Mouse (Mus musculus) frontal cortex, postnatal 36 days (tissue): ENCODE measurements at regions not wholly inside any gene's neighbourhood (a gene's known extent, or its start where the extent isn't known, plus 50 kb on each side); places are given as distances from the start of the nearest gene placed in this dataset.

ENCODE experiments used
- DNase-seq, 2 experiments: peaks; one replicate each; pipeline ENCODE4 v3.0.0; 2022; ENCODE audit warnings: low spot score in 2 of 2

DNA sequence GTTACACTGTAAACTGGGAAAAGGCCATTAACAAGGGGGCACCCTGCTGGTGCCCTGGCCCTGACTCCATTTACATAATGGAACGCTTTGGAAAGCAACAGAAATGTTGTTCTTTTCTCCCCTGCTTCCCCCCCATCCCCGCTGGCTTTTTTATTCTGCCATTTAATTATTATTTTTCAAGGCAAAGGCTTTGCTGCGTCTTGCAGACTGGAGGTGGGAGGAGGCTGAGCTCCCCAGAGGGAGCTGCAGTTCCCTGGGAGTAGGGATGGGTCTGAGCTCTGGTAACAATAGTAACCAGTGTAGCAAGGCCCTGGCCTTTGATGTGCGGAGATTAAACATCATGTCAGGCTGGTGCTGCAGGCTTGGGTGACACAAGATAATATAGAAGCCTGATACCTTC, 168.6 kb downstream of the Gadd45g start:
- no peak for DNase-seq

DNA sequence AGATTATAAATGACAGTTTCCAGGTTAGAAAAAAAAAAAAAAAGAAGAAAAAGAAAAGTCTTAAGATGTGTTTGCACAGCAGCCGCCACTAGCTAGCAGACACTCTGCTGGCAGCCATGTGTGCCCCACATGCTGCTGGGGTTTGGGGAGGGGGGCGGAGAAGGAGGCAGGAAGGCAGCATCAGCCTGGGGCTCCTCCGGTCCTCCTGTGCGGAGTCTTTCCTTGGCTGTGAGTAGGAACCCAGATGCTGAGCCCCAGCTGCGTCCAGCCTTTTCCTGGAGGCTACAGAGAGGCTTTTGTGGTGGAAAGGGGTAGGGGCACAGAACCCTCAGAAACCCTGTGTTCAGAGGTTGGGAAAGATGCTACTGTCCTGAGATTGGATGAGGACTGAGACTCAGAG, 169.0 kb downstream of the Gadd45g start:
- DNase-seq = no peak

DNA sequence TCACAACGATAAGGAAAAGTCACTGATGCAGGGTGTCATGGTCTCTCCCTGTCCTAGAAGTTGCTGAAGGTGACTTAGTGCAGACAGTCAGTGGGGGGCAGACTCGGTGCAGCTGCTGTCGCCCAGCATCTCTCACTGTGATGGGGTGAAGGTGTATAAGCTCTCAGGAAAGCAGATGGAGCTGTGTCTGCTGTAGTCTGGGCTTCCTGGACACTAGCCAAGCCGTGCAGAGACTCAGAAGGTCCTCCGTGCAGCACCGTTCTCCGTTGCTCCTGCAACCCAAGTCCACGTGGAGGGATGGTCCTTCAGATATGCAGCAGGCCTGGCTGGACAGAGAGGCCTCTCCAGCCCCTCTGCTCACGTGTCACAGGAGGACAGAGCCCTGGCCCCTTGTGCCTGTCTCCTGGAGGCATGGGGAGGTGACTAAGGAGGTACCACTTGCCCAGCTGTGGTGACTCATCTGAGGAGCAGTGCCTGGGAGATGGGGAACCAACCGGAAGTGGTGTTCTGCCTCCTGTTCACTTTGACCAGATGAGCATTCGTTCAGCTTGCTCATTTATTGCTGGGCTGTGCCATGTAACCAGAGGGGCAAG, 171.2 kb downstream of the Gadd45g start:
- DNase-seq = no peak

DNA sequence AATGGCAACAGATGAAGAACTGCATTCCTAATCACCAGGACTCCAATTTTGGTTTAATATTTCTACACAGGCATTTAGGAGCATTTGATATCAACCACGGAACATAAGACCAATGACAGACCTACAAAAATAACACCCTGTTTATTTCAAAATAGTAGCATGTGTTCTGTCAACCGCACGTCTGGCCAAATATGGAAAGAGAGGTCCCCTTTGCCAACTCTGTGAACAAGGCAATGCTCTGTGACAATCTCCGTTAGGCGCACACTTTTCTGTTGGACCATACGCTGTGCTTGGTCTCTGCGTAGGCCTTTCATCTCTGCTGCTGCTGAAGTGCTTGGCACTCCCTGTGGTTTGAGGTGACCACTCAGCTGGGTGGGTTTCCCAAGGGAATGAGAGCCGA, 173.2 kb downstream of the Gadd45g start:
- no peak for DNase-seq

DNA sequence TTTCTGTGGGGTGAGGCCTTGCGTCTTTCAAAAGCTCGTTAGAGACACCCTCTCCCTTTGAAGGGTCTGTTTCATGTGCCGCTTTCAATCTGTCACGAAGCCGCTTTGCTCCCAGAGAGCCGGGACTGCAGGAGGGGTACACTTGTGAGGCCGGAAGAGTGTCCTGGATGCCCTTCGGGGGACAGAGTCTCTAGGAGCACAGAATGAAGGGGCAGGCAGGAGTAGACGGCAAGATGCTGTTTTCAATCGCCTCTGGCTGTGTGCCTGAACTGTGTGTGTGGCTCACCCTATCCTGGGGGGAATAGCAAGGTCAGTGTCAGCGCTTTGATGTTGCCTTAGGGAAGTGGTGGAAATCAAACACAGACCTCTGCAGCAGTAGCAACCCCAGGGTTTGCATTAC, 174.7 kb downstream of the Gadd45g start:
- DNase-seq = no peak

DNA sequence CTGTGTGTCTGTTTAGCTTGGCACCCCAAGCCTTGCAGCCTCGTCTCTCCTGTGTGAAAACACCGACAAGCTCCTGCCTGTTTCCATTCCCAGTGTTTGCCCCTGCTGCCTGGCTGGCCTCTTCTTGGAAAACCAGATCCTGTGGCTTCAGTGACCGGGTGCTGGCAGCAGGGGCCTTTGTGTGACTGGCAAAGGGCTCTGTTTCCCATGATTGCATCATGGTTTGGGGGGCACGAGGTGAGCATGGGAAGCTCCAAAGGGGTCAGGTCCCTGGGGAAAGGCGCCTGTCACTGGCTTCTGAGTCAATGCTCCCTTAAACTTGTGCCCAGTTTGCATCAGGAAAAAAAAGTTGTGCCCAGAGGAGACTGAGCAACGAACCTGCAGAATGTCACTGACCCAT, 175.3 kb downstream of the Gadd45g start:
- no peak for DNase-seq

DNA sequence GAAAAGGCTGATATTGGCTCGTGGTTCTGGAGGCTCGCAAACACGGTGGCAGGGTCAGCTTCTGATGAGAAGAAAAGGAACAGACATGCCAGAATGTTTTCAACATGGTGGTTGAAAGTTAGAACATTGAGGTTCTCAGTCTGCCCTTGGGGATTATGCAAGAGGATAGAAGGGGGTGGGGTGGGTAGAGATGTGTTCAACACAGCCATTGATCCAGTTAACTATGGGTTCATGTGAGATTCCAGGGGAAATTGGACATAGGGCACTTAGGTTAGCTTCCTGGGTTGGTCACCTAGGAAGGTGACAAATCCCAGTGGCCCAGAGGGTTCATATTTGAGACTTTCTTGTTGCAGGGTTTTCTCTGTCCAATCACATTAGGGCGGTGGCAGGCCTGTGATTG, 176.1 kb downstream of the Gadd45g start:
- DNase-seq = no peak

DNA sequence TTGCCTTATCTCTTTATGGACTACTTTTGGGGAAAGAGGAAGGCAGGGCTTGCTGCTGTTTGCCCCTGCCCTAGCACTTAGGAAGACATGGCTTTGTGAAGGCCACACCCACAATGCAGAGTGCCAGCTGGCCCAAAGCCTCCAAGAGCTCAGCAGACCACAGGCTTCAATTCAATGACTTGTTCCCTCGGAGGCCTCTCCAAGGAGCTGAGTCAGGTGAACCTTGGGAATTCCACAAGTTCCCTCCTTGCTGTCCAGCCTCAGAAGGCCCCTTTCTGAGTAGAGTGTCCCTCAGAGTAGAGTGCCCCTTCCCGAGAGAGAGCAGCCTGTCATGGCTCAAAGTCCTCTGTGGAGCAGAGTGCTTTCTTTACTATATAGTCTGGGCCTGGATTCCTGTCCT, 177.9 kb downstream of the Gadd45g start:
- DNase-seq = no peak

DNA sequence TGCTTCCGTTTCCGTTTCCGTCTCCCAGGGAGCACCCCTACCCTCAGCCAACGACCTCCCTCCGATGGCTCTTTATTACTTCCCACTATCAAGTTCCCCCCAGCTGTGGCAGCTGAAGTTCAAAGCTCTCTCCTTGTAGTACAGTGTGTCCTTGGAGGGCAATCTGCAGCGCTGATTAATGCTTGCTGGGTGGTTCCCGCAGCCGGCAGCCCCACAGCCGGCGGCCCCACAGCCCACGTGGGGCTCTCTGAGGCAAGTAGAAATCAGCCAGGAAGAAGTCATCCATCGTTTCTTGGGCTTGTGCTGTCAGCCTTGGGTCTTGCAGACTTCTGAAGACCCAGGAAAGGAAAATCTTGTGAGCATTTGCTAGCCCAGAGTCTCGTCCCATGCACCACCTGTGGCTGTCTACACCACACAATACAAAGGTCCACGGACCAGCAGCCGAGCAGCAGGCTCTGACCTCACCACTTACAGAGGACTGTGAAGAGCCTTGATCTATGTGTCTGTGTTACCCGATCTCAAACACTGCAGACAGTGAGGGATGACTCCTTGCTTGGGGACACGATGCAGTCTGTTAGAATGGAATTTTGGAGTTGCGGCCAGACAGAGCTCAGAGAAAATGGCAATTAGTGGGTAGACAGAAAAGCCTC, 178.5 kb downstream of the Gadd45g start:
- no peak for DNase-seq

DNA sequence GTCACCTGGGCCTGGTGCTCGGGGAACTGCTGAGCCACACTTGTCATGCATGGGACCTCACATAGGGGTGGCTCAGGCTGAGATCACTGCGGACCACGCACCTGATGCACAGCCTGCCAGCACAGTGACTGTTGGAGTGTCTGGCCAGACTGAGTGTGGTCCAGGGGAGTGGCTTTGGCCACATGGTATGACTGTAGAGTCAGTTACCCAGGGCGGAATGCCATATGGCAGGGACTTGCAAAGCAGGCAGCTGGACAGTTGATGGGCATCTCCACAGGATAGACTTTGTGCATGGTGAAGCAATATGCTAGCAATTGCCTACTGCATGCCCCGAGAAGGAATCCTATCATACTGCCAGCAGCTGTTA, 179.0 kb downstream of the Gadd45g start:
- no peak for DNase-seq

DNA sequence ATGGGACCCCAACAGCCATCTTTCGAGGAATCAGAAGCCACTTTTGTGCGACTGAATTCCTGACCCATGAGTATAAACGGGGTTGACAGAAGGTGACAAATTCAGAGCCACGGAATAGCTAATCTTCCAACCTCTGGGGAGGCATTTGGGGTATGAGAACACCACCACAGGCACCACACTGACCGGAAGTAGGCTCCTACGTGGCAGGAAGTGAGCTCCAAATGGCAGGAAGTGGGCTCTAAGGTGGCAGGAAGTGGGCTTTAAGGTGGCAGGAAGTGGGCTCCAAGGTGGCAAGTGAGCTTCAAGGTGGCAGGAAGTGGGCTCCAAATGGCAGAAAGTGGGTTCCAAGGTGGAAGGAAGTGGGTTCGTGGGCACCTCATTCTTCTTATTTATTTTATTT, 179.8 kb downstream of the Gadd45g start:
- no peak for DNase-seq

DNA sequence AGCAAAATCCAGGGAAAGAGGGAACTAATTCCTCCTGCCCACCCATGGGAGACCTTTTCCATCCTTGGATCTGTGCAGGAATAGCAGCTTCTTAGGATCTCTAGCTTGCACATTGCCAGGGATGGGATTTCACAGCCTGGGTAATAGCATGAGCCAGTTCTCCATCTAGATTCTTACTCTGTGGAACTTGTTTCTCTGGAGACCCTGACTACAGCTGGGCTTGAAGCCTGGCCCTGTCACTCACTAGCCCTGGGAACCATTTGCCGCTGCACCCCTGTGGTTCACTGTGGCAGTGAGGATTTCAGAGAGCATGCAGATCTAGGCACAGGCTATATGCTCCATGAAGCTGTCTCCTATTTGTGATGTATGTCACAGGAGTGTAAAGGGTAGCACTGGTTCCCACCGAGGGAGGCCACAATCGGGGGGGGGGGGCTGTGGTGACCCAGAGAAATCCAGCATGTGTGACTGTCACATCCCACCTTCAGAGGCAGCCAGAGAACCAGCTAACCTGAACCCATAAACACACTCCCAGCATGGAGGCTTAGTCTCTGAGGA, 183.5 kb downstream of the Gadd45g start:
- DNase-seq = no peak

DNA sequence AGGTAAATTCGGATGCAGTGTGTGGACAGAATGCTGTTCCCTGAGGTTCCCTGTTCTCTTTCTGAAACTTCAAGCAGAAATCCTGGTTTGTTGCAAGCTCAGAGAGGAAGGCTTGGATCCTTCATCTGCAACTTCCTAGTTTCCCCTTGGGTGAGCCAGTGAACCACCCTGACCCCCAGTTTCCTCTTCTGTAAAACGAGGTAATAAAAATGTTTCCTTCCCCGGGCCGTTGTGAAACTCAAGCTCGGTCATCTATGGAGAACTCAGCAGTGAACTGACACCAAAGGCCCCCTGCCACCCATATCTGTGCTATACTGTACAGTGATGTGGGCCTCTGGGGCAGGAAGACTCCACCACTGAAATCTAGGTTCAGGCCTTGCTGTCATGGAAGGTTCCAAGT, 185.0 kb downstream of the Gadd45g start:
- DNase-seq = no peak

DNA sequence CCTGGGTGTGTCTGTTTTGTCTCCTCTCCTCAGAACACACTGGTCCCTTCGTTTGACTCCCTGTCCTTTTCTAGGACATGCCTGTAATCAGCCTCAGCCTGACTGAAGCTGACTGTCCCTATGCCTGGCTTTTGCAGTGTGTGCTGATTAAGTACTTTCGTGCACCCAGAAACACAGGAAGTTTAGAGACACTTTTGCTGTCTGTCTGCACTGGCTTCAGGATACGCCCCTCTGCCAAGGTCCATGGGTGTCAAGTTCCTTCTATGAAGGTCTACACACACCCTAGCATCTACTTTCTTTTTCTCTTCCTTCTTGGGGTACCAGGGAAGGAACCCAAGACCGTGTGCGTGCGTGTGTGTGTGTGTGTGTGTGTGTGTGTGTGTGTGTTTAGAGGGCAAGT, 189.3 kb downstream of the Gadd45g start:
- no peak for DNase-seq

DNA sequence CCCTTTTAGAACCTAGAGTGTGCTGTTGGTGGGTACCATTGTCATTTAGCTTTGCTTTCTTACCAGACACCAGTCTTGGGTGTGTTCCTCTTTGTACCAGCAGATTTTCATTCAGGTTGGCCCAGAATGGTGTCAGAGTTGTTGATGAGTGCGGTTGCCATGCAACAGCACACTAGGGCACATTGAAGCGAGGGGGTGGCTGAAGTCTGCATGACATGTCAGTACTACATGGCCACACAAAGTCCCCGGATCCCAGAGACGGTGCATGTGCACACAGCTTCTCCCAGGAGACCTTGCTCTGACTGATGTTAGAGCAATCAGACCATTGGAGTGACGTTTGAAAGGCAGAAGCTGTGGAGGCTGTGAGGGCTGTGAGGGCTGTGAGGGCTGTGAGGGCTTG, 189.9 kb downstream of the Gadd45g start:
- DNase-seq = no peak

DNA sequence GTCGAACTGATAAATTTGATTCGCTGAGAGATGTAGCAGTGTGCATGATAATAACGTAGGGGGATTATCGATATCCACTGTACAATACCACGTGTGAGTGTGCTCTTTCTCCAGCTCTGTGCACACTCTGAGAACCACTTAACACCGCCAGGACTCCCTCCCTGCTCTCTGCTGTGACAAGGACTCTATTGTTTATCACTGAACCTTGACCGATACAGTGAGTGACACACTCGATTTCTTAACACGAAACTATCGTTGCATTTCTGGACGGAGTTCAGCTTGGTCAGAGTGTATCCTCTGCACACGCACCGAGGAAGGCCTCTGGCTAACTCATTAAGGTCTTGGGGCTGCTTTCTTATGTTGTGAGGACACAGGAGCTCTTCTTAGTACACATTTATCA, 190.7 kb downstream of the Gadd45g start:
- DNase-seq = no peak

DNA sequence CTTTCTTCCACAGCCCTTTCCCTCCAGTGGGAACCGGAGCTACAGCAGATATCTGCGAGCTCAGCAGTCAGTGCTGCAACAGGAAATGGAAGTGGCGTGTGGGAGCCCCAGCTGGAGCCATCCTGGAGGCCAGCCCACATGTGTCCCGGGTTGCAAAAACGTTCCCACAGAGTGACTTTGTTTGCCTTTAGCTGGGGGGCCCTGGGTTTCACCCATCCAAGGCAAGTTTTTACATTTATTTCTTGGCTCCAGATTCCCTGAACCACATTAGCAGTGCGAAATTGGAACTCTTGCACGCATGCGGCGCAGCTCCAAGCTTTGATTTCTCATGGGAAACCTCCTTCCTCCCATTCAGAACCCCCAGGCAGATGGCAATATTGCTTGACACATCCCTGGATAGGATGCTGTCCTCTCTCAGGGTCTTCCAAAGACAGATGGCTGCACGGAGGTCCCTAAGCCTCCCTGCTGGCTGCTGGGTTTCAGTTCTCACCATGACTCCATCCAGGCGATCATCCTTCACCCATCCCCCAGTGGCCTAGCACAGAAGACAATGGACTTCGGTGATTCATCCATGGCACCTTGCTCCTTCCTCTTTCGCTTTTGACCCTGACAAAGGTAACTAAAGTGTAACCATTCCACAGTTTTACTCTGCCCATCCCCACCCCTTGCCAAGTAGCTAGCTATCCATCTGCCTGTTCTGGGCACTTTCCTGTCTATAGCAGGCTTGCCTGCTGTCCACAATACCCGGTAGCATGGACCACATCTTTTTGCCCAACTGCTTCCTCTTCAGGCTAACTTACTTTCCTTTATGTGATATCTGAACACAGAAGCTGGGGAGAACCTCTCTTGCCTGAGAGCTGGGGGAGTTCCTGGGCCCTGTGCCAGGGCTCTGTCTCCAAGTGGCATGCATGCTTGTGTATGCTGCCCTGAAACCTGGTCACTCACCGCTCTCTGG, 195.3 kb downstream of the Gadd45g start:
- DNase-seq = no peak

DNA sequence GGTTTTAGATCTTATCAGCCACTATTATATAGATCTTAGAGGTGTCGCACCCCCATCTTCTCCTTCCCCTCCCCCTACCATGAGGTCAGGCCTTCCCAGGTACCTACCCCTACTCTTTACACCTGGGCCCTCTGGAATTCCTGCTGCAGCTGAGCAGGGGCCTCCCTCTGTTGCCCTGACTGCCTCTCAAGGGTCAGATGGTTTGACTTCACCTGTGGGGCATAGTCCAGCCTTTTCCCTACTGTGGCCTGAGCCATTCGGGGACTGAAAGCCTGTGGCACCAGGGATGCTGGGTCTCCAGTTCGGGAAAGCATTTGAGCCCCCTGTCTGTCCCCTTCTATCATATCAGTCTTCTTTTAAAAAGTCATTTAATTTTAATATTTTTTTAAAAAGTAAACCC, 196.4 kb downstream of the Gadd45g start:
- DNase-seq = no peak

DNA sequence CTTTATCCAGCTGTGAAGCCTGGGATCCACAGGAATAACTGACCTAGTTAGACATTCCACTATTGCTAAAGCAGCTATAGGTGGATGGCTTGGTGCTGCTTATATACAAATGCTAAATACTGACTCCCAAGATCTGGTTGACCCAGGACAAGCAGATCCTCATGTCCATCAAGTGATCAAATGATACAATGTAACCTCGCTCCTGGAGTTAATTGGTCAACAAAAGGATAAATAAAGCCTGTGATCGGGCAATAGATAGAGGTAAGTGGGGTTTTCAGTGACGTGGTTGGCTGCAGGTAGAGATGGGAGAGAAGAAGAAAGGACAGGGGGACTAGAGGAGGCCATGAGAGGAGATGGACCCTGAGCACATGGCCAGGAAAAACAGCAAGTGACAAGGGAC, 197.4 kb downstream of the Gadd45g start:
- no peak for DNase-seq

DNA sequence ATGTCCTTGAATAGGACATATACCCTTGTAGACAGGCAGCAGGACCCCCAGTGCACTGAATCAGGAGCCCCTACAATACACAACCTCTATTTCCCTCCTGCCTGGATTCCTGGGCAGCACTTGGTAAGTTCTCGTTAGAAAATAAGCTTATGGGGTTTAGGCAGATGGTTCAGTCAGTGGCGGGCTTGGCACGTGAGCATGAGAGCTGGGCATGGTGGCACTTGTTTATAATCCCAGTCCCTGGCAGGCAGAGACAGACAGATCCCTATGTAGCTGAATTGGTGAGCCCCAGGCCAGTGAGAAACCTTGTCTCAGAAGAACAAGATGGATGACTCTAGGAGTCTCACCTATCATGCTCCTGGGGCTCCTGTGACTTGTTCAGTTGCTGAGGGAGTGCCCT, 198.9 kb downstream of the Gadd45g start:
- DNase-seq = no peak

DNA sequence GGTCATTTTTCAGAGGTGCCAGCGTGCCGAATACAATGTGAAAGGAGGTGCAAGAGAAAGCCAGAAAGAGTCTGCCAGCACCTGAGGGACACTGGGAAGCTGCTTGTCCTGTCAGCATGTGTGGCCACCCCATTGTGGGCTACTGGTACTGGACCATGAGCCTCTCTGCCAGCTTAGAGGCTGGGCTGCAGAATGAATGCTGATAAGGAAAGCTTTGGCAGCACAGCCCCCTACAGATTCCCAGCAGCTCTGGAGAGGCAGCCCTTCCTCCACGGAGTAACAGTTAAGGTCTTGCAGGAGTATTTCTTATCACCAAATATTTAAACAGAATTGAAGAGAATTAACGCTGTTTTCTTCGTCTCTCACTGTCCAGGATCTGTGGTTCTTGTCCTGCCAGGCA, 199.5 kb downstream of the Gadd45g start:
- DNase-seq = no peak

DNA sequence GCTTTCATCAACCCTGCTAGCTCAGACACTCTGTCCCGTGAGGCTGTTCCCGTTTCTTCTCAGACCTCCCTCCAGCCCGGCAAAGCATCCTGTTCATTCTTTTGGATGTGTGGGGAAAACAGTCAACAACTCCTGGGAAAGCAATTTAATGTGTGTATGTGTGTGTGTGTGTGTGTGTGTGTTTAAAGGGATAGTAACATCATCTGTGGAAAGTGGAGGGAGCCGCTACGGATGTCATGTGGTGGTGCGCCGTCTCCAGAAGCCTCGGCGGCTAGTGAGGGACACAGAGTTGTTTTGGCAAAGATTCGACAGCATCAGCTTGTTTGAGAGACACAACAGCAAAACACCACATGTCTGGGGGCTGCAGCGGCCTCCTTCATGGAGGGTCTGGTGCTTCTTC, 200.2 kb downstream of the Gadd45g start:
- no peak for DNase-seq

DNA sequence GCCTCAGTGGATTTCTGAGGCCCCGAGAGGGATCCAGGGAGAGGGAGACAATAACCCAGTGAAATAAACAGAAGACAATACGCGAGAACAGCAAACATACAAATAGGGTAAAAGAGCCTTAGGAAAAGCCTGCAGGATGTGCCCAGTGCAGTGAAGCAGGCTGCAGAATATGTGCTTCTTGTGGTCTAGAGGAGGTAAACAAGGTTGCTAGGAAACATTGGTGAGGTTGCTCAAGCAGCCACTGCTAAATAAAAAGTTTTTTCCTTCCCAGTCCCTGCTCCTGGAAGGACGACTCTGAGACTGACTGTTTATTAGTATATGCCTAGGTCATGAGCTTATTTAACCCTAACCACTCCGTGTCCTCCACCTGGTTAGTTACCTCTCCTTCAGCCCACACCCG, 201.5 kb downstream of the Gadd45g start:
- DNase-seq = no peak
